Mouse (Mus musculus): ENCODE data around the gene Rac3. TPM values are rescaled to one million over a fixed set of nuclear protein-coding genes. Genes with fewer than 3 reads are reported as not detected.

Rac3 gene
- polyA plus RNA-seq, 1 experiment from 2014 or later, result 1.9 TPM

GRCm38 (mm10) chr11:120695184-120695583, 26.1 kb upstream of the Rac3 start:
- Histone ChIP-seq H3K36me3 (ENCODE audit: control insufficient read depth, insufficient read depth, low read length) (peaks cover 25% of the 10 kb centered on the region), H3K4me2 (ENCODE audit: low read length) (no peak overlapping the region), H3K4me3 (ENCODE audit: control insufficient read depth in 1 of 2, insufficient read depth in 1 of 2, low read depth in 1 of 2, low read length in 2 of 2) (no peak overlapping the region), H3K27ac (replicated peaks in 1 of 2; ENCODE audit: control insufficient read depth in 1 of 2, insufficient read depth in 1 of 2, low read depth in 2 of 2, low read length in 2 of 2) (peak overlapping the region in 1 of 2 experiments; percentile 67; a peak in 2 of 4 replicates), H3K4me1 (ENCODE audit: control insufficient read depth in 2 of 2, insufficient read depth in 2 of 2, low read length in 2 of 2) (peaks cover 32 to 53% of the 10 kb centered on the region in 2 experiments), H3K9me3 (ENCODE audit: control insufficient read depth, low read length) (no peaks in the 10 kb centered on the region), H3K9ac (ENCODE audit: low read length) (no peak overlapping the region), H3K27me3 (ENCODE audit: control insufficient read depth, insufficient read depth, low read length) (no peaks in the 10 kb centered on the region)
- 24% methylated on average over 4 of the region's 4 CpGs for WGBS
- peak; percentile 22 for ATAC-seq (ENCODE audit: insufficient number of reproducible peaks, insufficient read depth, low FRiP score, low read depth)

GRCm38 (mm10) chr11:120695641-120696040, 25.6 kb upstream of the Rac3 start:
- no peak overlapping the region for H3K4me3 ChIP-seq (ENCODE audit: control insufficient read depth in 1 of 2, insufficient read depth in 1 of 2, low read depth in 1 of 2, low read length in 2 of 2)
- no peak overlapping the region for H3K4me2 ChIP-seq (ENCODE audit: low read length)
- ATAC-seq (ENCODE audit: insufficient number of reproducible peaks, insufficient read depth, low FRiP score, low read depth), result no peak
- no peaks in the 10 kb centered on the region for H3K27me3 ChIP-seq (ENCODE audit: control insufficient read depth, insufficient read depth, low read length)
- peaks cover 32 to 53% of the 10 kb centered on the region in 2 experiments for H3K4me1 ChIP-seq (ENCODE audit: control insufficient read depth in 2 of 2, insufficient read depth in 2 of 2, low read length in 2 of 2)
- 57% methylated on average over 12 of the region's 12 CpGs for WGBS
- no peaks in the 10 kb centered on the region for H3K9me3 ChIP-seq (ENCODE audit: control insufficient read depth, low read length)
- H3K36me3 ChIP-seq (ENCODE audit: control insufficient read depth, insufficient read depth, low read length), result peaks cover 20% of the 10 kb centered on the region
- H3K9ac ChIP-seq (ENCODE audit: low read length), result no peak overlapping the region
- H3K27ac ChIP-seq (replicated peaks in 1 of 2; ENCODE audit: control insufficient read depth in 1 of 2, insufficient read depth in 1 of 2, low read depth in 2 of 2, low read length in 2 of 2), result peak overlapping the region in 1 of 2 experiments; percentile 67; a peak in 2 of 4 replicates

GRCm38 (mm10) chr11:120696568-120696967, 24.7 kb upstream of the Rac3 start:
- Histone ChIP-seq H3K27ac (replicated peaks in 1 of 2; ENCODE audit: control insufficient read depth in 1 of 2, insufficient read depth in 1 of 2, low read depth in 2 of 2, low read length in 2 of 2) (no peak overlapping the region), H3K9ac (ENCODE audit: low read length) (no peak overlapping the region), H3K4me1 (ENCODE audit: control insufficient read depth in 2 of 2, insufficient read depth in 2 of 2, low read length in 2 of 2) (peaks cover 32 to 53% of the 10 kb centered on the region in 2 experiments), H3K36me3 (ENCODE audit: control insufficient read depth, insufficient read depth, low read length) (peaks cover 27% of the 10 kb centered on the region), H3K27me3 (ENCODE audit: control insufficient read depth, insufficient read depth, low read length) (no peaks in the 10 kb centered on the region), H3K4me2 (ENCODE audit: low read length) (no peak overlapping the region), H3K4me3 (ENCODE audit: control insufficient read depth in 1 of 2, insufficient read depth in 1 of 2, low read depth in 1 of 2, low read length in 2 of 2) (no peak overlapping the region), H3K9me3 (ENCODE audit: control insufficient read depth, low read length) (no peaks in the 10 kb centered on the region)
- WGBS, result 89% methylated on average over 6 of the region's 6 CpGs
- no peak for ATAC-seq (ENCODE audit: insufficient number of reproducible peaks, insufficient read depth, low FRiP score, low read depth)

GRCm38 (mm10) chr11:120697741-120698140, 23.5 kb upstream of the Rac3 start:
- Histone ChIP-seq H3K9ac (ENCODE audit: low read length) (peak overlapping the region; percentile 52; the same call in 1 of the 2 replicates), H3K4me3 (ENCODE audit: control insufficient read depth in 1 of 2, insufficient read depth in 1 of 2, low read depth in 1 of 2, low read length in 2 of 2) (no peak overlapping the region), H3K4me2 (ENCODE audit: low read length) (no peak overlapping the region), H3K9me3 (ENCODE audit: control insufficient read depth, low read length) (no peaks in the 10 kb centered on the region), H3K4me1 (ENCODE audit: control insufficient read depth in 2 of 2, insufficient read depth in 2 of 2, low read length in 2 of 2) (peaks cover 27 to 44% of the 10 kb centered on the region in 2 experiments), H3K27ac (replicated peaks in 1 of 2; ENCODE audit: control insufficient read depth in 1 of 2, insufficient read depth in 1 of 2, low read depth in 2 of 2, low read length in 2 of 2) (peak overlapping the region; percentile 84 to 85), H3K27me3 (ENCODE audit: control insufficient read depth, insufficient read depth, low read length) (no peaks in the 10 kb centered on the region), H3K36me3 (ENCODE audit: control insufficient read depth, insufficient read depth, low read length) (peaks cover 34% of the 10 kb centered on the region)
- WGBS, result 22% methylated on average over 10 of the region's 10 CpGs
- peak; percentile 75 for ATAC-seq (ENCODE audit: insufficient number of reproducible peaks, insufficient read depth, low FRiP score, low read depth)

GRCm38 (mm10) chr11:120703696-120704454, 17.4 kb upstream of the Rac3 start:
- whole genome bisulfite sequencing, result 44% methylated on average over 15 of the region's 15 CpGs
- Histone ChIP-seq H3K9ac (ENCODE audit: low read length) (peak overlapping the region; percentile 49; the same call in 1 of the 2 replicates), H3K9me3 (ENCODE audit: control insufficient read depth, low read length) (no peaks in the 10 kb centered on the region), H3K36me3 (ENCODE audit: control insufficient read depth, insufficient read depth, low read length) (peaks cover 28% of the 10 kb centered on the region), H3K27ac (replicated peaks in 1 of 2; ENCODE audit: control insufficient read depth in 1 of 2, insufficient read depth in 1 of 2, low read depth in 2 of 2, low read length in 2 of 2) (peak overlapping the region; percentile 52 to 82), H3K4me2 (ENCODE audit: low read length) (peak overlapping the region; percentile 44), H3K27me3 (ENCODE audit: control insufficient read depth, insufficient read depth, low read length) (no peaks in the 10 kb centered on the region), H3K4me3 (ENCODE audit: control insufficient read depth in 1 of 2, insufficient read depth in 1 of 2, low read depth in 1 of 2, low read length in 2 of 2) (0 out of 4 replicates have a peak overlapping the region, but pooled peaks of 1 of the 2 experiments have one; percentile 4), H3K4me1 (ENCODE audit: control insufficient read depth in 2 of 2, insufficient read depth in 2 of 2, low read length in 2 of 2) (peaks cover 33 to 41% of the 10 kb centered on the region in 2 experiments)
- ATAC-seq (ENCODE audit: insufficient number of reproducible peaks, insufficient read depth, low FRiP score, low read depth), result no peak

DNA sequence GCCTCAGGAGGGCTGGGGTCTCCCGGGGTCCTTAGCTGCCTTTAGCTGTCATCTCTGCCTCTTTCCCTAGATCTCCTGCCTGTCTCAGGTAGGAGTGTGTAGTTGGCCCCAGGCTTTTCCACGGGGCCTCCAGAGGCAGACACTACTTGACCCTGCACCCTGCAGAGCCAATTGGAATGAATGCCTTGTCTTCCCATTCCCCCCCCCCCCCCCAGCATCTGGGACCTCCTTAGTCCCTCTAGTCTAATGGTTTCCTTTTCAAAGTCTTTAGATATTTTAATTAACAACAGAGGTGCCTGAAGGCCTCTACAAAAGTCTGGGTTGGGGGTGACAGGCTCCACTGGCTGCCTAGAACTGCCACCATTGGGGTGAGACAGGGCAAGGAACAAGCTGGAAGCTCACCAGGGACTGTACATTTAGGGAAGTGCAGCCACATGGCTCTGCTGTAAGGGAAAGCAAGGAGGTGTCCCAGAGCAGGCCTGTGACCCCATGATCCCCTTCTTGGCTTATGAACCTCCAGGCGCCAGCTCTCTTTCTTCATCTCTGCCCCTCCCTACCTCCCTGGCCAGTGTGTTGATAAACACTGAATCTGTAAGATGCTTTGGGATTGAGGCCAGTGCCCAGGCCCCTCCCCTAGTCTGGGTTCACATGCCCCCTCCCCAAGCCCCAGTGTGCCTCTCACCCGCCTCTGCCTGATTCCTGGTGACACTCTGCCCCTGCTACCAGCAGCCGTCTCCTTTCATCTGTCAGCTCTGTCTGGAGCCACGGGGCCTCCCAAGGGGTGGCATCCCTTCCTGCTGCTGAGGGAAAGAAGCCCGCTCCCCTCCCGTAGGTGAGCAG, 16.6 kb upstream of the Rac3 start:
- ATAC-seq (ENCODE audit: insufficient number of reproducible peaks, insufficient read depth, low FRiP score, low read depth), result no peak
- H3K27me3 ChIP-seq (ENCODE audit: control insufficient read depth, insufficient read depth, low read length), result no peaks in the 10 kb centered on the region
- H3K27ac ChIP-seq (replicated peaks in 1 of 2; ENCODE audit: control insufficient read depth in 1 of 2, insufficient read depth in 1 of 2, low read depth in 2 of 2, low read length in 2 of 2), result peak overlapping the region; percentile 52 to 82
- peak overlapping the region; percentile 44 for H3K4me2 ChIP-seq (ENCODE audit: low read length)
- peak overlapping the region; percentile 49 for H3K9ac ChIP-seq (ENCODE audit: low read length)
- WGBS, result 27% methylated on average over 8 of the region's 8 CpGs
- peaks cover 33% of the 10 kb centered on the region for H3K36me3 ChIP-seq (ENCODE audit: control insufficient read depth, insufficient read depth, low read length)
- no peaks in the 10 kb centered on the region for H3K9me3 ChIP-seq (ENCODE audit: control insufficient read depth, low read length)
- H3K4me3 ChIP-seq (ENCODE audit: control insufficient read depth in 1 of 2, insufficient read depth in 1 of 2, low read depth in 1 of 2, low read length in 2 of 2), result 0 out of 4 replicates have a peak overlapping the region, but pooled peaks of 1 of the 2 experiments have one; percentile 4
- peaks cover 33 to 38% of the 10 kb centered on the region in 2 experiments for H3K4me1 ChIP-seq (ENCODE audit: control insufficient read depth in 2 of 2, insufficient read depth in 2 of 2, low read length in 2 of 2)

- no peak overlapping the region; a peak in 1 of 4 replicates for H3K27ac ChIP-seq (replicated peaks in 1 of 2; ENCODE audit: control insufficient read depth in 1 of 2, insufficient read depth in 1 of 2, low read depth in 2 of 2, low read length in 2 of 2)
- no peak overlapping the region for H3K4me3 ChIP-seq (ENCODE audit: control insufficient read depth in 1 of 2, insufficient read depth in 1 of 2, low read depth in 1 of 2, low read length in 2 of 2)
- no peak overlapping the region for H3K4me2 ChIP-seq (ENCODE audit: low read length)
- no peaks in the 10 kb centered on the region for H3K27me3 ChIP-seq (ENCODE audit: control insufficient read depth, insufficient read depth, low read length)
- peaks cover 33 to 37% of the 10 kb centered on the region in 2 experiments for H3K4me1 ChIP-seq (ENCODE audit: control insufficient read depth in 2 of 2, insufficient read depth in 2 of 2, low read length in 2 of 2)
- no peak for ATAC-seq (ENCODE audit: insufficient number of reproducible peaks, insufficient read depth, low FRiP score, low read depth)
- WGBS, result 59% methylated on average over 5 of the region's 5 CpGs
- H3K9me3 ChIP-seq (ENCODE audit: control insufficient read depth, low read length), result no peaks in the 10 kb centered on the region
- H3K9ac ChIP-seq (ENCODE audit: low read length), result no peak overlapping the region
- H3K36me3 ChIP-seq (ENCODE audit: control insufficient read depth, insufficient read depth, low read length), result peaks cover 42% of the 10 kb centered on the region
Observed at GRCm38 (mm10) chr11:120706120-120706519, 15.2 kb upstream of the Rac3 start.

All from heart, embryonic 14.5 days (tissue).